Mouse (Mus musculus) liver, embryonic 12.5 days (tissue): ENCODE data around the gene Myzap. TPM values are rescaled to one million over a fixed set of nuclear protein-coding genes. Genes with fewer than 3 reads are reported as not detected.

Experiments used
- ATAC-seq: fragments of 200-750 bp; cut with Nextera tagmentation; 2 replicates; pipeline ENCODE4 v1.8.0; 2017; ENCODE audit warnings: moderate number of reproducible peaks, mild to moderate bottlenecking, moderate library complexity
- H3K27ac ChIP-seq: fragments of 300-500 bp; sonication (generic); 2 replicates; pipeline ENCODE4 v1.5.1; 2016; ENCODE audit warnings: mild to moderate bottlenecking
- H3K27me3 ChIP-seq: fragments of 300-500 bp; sonication (generic); replicated peaks from 2 replicates; pipeline ENCODE4 v1.6.1; 2016; ENCODE audit warnings: mild to moderate bottlenecking, moderate library complexity
- H3K36me3 ChIP-seq: fragments of 300-500 bp; sonication (generic); 2 replicates; pipeline ENCODE4 v1.6.1; 2016; ENCODE audit warnings: mild to moderate bottlenecking, moderate library complexity
- H3K4me1 ChIP-seq: fragments of 300-500 bp; sonication (generic); 2 replicates; pipeline ENCODE4 v1.6.1; 2016
- H3K4me2 ChIP-seq: fragments of 300-500 bp; sonication (generic); 2 replicates; pipeline ENCODE4 v1.6.1; 2016; ENCODE audit warnings: mild to moderate bottlenecking, moderate library complexity
- H3K4me3 ChIP-seq: fragments of 300-500 bp; sonication (generic); 2 replicates; pipeline ENCODE4 v1.5.1; 2016; ENCODE audit warnings: mild to moderate bottlenecking, moderate library complexity
- H3K9ac ChIP-seq: fragments of 300-500 bp; sonication (generic); 2 replicates; pipeline ENCODE4 v1.6.1; 2016; ENCODE audit warnings: mild to moderate bottlenecking, moderate library complexity
- H3K9me3 ChIP-seq: fragments of 300-500 bp; sonication (generic); replicated peaks from 2 replicates; pipeline ENCODE4 v1.6.1; 2016; ENCODE audit warnings: mild to moderate bottlenecking, moderate library complexity
- WGBS: fragments of 180-500 bp; shearing (Covaris S2); methylation state at CpG from one replicate; pipeline ENCODE4 v1.1.7; 2016; ENCODE audit not compliant: insufficient replicate concordance; 5-methylcytosine and 5-hydroxymethylcytosine counted together
- polyA plus RNA-seq: library from polyadenylated mRNA; unstranded; fragments of >200 nt; fragmentation: Nextera tagmentation; extraction: Ambion mirVana; gene quantifications from 2 replicates; pipeline ENCODE4 v1.2.1, GENCODE M21; 2016

Gene Myzap
- polyA plus RNA-seq, 1 experiment from 2014 or later: 4.4 TPM

GRCm38 (mm10) chr9:71466111-71466510 is 126.0 kb downstream of the Myzap start:
- H3K9me3 ChIP-seq: no peaks in the 10 kb centered on the region

GRCm38 (mm10) chr9:71463072-71463667 is 129.0 kb downstream of the Myzap start:
- Histone ChIP-seq H3K36me3 (no peaks in the 10 kb centered on the region), H3K27ac (no peak overlapping the region), H3K9ac (no peak overlapping the region), H3K9me3 (no peaks in the 10 kb centered on the region), H3K4me3 (no peak overlapping the region), H3K4me2 (no peak overlapping the region), H3K4me1 (no peaks in the 10 kb centered on the region), H3K27me3 (no peaks in the 10 kb centered on the region)
- 64% methylated on average over 13 of the region's 13 CpGs for WGBS
- ATAC-seq: no peak

More at GRCm38 (mm10) chr9:71466111-71466510, 126.0 kb downstream of the Myzap start:
- Histone ChIP-seq H3K36me3 (no peaks in the 10 kb centered on the region), H3K9ac (no peak overlapping the region), H3K27me3 (no peaks in the 10 kb centered on the region), H3K4me2 (no peak overlapping the region), H3K4me1 (no peaks in the 10 kb centered on the region), H3K4me3 (no peak overlapping the region), H3K27ac (no peak overlapping the region)
- no peak for ATAC-seq
- WGBS: 70% methylated on average over 3 of the region's 3 CpGs

GRCm38 (mm10) chr9:71456738-71457137 is 135.4 kb downstream of the Myzap start:
- ATAC-seq: no peak

More at GRCm38 (mm10) chr9:71456738-71457137, 135.4 kb downstream of the Myzap start:
- Histone ChIP-seq H3K4me3 (no peak overlapping the region), H3K9me3 (no peaks in the 10 kb centered on the region), H3K4me1 (peaks cover 13% of the 10 kb centered on the region), H3K36me3 (no peaks in the 10 kb centered on the region), H3K27ac (no peak overlapping the region), H3K4me2 (no peak overlapping the region), H3K27me3 (no peaks in the 10 kb centered on the region), H3K9ac (no peak overlapping the region)
- 77% methylated on average over 4 of the region's 4 CpGs for WGBS

Other genes starting within 250 kb of the Myzap start
- 209 and 213 TPM in 2 replicates for gene Polr2m, start 106.4 kb downstream of the Myzap start, polyA plus RNA-seq
- gene Cgnl1, start 179.2 kb upstream of the Myzap start, polyA plus RNA-seq: 3.0 TPM in 2 replicates